Mouse (Mus musculus): ENCODE results near the gene Rock2. TPM values are rescaled to one million over a fixed set of nuclear protein-coding genes. Genes with fewer than 3 reads are reported as not detected.
"Not testable (repeated sequence)": the region's sequence is repeated elsewhere in the genome, so short reads cannot be mapped to it uniquely, and the experiment has no call there.

Rock2 gene
- total RNA-seq, 2 experiments from 2014 or later, result 91.6 to 95.2 TPM

GRCm38 (mm10) chr12:16985778-16986177, 91.1 kb downstream of the Rock2 start:
- intact Hi-C loops (cut with DNase I), result no loop called here

DNA sequence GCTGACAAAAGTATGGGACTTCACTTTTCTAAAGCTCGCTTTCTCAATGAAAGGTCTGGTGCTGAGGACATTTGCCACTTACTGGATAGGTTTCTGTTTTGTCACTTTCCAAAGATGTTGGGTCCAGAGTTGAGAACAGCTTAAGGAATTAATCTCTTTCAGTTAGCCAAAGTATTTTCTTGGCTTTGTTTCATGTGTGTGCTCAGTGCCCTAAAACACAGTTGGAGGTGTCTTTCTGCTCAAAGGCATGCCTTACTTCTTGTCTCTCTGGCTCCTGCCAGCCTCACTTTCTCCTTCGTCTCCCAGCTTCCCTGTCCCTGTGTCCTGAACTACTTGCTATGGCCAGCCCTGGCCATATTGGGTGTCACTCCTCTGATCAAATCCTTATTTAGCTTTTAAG, 96.7 kb downstream of the Rock2 start:
- intact Hi-C loops (cut with DNase I), result no loop called here

More at GRCm38 (mm10) chr12:16985778-16986177, 91.1 kb downstream of the Rock2 start:
- no peak for DNase-seq (ENCODE audit: low spot score in 2 of 2)

GRCm38 (mm10) chr12:16992355-16992754, 97.7 kb downstream of the Rock2 start:
- intact Hi-C loops (cut with DNase I), result no loop called here

More for the DNA sequence above, 96.7 kb downstream of the Rock2 start:
- no peak for DNase-seq (ENCODE audit: low spot score in 2 of 2)

GRCm38 (mm10) chr12:16994291-16994690, 99.6 kb downstream of the Rock2 start:
- intact Hi-C loops (cut with DNase I), result no loop called here
- no peak for DNase-seq (ENCODE audit: low spot score in 2 of 2)

More at GRCm38 (mm10) chr12:16992355-16992754, 97.7 kb downstream of the Rock2 start:
- no peak for DNase-seq (ENCODE audit: low spot score in 2 of 2)

GRCm38 (mm10) chr12:16996281-16996680, 101.6 kb downstream of the Rock2 start:
- no peak for DNase-seq (ENCODE audit: low spot score in 2 of 2)

DNA sequence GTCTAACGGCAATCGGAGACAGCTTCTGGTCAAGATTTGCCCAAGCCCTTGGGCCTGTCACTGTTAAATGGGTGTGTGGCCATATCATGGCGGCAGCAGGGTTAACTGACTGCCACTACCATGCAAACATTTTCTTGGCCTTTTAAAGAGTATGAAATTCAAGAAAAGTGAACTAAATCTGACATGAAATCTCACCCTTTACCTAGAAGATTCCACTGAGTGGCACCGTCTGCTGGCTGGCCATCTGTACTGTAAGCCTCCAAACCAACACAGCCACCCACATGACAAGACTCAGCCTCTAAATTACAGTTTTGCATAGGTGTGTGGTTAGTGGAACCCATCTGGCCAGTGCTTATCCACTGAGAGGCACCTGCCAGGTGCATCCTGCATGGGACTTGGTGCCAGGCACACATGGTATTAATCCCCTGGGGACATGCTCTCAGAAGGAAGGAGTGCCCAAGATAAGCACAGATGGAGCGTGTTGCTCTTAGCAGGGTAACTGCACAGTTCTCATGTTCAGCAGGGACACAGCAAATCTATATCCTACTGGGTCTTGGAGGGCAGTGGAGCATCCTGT, 102.3 kb downstream of the Rock2 start:
- intact Hi-C loops (cut with DNase I), result no loop called here
- no peak for DNase-seq (ENCODE audit: low spot score in 2 of 2)

More at GRCm38 (mm10) chr12:16996281-16996680, 101.6 kb downstream of the Rock2 start:
- intact Hi-C loops (cut with DNase I), result no loop called here

DNA sequence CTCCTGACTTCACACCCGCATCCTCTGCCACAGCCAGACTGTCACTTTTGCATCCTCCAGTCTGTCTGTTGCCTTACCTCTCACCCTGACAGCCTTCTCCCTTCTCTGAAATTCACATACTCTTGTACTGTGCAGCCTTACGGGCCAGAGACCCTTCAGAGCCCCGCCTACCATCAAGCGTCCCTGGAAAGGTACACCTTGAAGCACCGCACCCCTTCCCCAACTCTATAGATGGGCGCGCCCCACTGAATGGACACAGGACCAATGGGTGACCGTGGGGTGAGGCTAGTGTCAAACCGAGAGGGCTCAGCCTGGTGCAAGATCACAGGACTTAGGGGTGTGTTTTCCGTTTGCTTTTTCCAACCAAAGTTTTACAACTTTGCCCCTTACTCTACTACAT, 104.5 kb downstream of the Rock2 start:
- DNase-seq (ENCODE audit: low spot score in 2 of 2), result no peak
- intact Hi-C loops (cut with DNase I), result no loop called here

GRCm38 (mm10) chr12:16999739-17000497, 105.2 kb downstream of the Rock2 start, which contains the start of gene Pqlc3:
Pqlc3 (minus strand) TSS chr12:17000408.
- intact Hi-C loops (cut with DNase I), result no loop called here
- peak; percentile 40 to 66 for DNase-seq (ENCODE audit: low spot score in 2 of 2)

DNA sequence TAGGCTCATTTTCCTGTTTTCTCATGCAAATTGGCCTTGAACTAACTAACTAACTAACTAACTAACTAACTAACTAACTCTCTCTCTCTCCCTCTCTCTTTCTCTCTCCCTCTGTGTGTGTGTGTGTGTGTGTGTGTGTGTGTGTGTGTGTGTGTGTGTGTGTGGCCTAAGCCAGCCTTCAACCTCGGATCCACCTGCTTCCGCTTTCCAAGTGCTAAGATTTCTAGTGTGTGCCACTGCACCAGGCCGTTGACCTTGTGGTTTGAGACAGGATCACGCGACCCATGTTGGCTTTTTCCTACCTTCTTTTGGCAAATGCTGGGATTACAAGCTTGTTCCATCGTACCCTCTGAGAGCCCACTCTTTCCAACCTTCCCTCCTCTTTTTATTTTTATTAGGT, 105.9 kb downstream of the Rock2 start:
- no peak for DNase-seq (ENCODE audit: low spot score in 2 of 2)
- intact Hi-C loops (cut with DNase I), result no loop called here

GRCm38 (mm10) chr12:17001211-17001610, 106.5 kb downstream of the Rock2 start:
- intact Hi-C loops (cut with DNase I), result no loop called here

GRCm38 (mm10) chr12:17009466-17009865, 114.8 kb downstream of the Rock2 start:
- intact Hi-C loops (cut with DNase I), result no loop called here
- DNase-seq (ENCODE audit: low spot score in 2 of 2), result no peak

More at GRCm38 (mm10) chr12:17001211-17001610, 106.5 kb downstream of the Rock2 start:
- no peak for DNase-seq (ENCODE audit: low spot score in 2 of 2)

DNA sequence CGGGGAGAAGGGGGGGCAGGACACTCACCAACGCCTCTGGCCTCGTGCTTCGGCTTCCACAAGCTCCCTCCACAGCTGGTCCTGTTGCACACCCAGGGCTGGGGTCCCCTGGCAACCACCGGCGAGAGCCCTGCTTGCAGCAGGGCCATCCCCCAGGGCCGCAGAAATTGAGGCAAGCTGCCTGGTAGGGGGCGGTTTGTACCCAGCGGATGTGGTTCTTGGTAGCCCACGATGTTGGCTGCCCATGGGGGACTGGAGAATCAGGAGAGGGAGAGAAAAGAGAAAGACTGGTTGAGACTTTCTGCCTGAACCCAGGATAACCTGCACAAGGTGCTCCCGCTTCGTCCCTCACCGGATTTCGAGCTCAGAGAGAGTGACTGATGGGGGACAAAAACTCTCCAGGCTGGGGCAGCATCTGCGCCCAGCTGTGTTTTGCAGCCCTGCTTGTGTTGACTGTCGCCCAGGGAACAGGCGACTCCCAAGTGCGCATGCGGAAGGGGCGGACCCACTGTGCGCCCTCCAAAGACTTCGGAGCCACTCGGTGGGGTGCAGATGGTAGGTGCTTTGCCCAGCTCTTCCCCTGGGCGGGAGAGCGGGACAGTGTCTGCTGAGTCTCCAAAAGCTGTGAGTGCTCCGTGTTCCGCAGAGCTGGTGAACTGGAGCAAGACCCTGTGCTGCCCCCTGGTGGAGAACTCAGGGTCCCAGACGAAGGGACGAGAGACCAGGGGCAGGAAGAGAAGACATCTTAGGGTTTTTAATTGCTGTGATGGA, 116.6 kb downstream of the Rock2 start, which contains the start of gene 2410004P03Rik:
Gene 2410004P03Rik, minus strand, starts transcription at position 628 of the 771 bp plus-strand sequence.
- DNase-seq (ENCODE audit: low spot score in 2 of 2), result peak; percentile 72 to 73
- intact Hi-C loops (cut with DNase I), result loop anchor here (5.0 kb wide), 1 partner anchor 204 kb away; no protein-coding TSS in a partner anchor

- no peak for DNase-seq (ENCODE audit: low spot score in 2 of 2)
- intact Hi-C loops (cut with DNase I), result loop anchor here (5.0 kb wide), 1 partner anchor 205 kb away; no protein-coding TSS in a partner anchor
Observed at GRCm38 (mm10) chr12:17012067-17012899, 117.6 kb downstream of the Rock2 start.

GRCm38 (mm10) chr12:17015711-17016110, 121.0 kb downstream of the Rock2 start:
- no peak for DNase-seq (ENCODE audit: low spot score in 2 of 2)
- intact Hi-C loops (cut with DNase I), result loop anchor here (5.0 kb wide), 1 partner anchor 237 kb away; no protein-coding TSS in a partner anchor

DNA sequence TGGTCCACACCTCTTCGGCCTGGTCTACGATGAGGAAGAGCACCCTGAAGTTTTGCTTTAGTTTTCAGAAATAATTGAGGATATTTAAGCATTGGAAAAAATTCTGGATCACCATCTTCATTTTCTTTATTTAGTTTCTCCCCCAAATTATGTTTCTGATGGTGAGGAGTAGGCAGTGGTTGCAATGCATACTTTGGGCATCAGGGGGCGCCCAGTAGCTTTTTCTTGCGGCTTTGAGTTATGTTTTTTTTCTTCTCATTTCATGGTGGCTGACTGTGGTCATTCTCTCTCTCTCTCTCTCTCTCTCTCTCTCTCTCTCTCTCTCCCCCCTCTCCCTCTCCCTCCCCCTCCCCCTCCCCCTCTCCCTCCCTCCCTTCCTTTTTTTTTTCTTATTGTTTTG, 123.8 kb downstream of the Rock2 start:
- peak; percentile 75 to 84 for DNase-seq (ENCODE audit: low spot score in 2 of 2)
- intact Hi-C loops (cut with DNase I), result loop anchor here (5.0 kb wide), 1 partner anchor 234 kb away; no protein-coding TSS in a partner anchor

- intact Hi-C loops (cut with DNase I); DNase-seq (ENCODE audit: low spot score in 2 of 2): not testable (repeated sequence)
Observed at GRCm38 (mm10) chr12:17021125-17021524, 126.4 kb downstream of the Rock2 start.

GRCm38 (mm10) chr12:17022145-17022544, 127.5 kb downstream of the Rock2 start:
- DNase-seq (ENCODE audit: low spot score in 2 of 2), result no peak
- intact Hi-C loops (cut with DNase I), result no loop called here

DNA sequence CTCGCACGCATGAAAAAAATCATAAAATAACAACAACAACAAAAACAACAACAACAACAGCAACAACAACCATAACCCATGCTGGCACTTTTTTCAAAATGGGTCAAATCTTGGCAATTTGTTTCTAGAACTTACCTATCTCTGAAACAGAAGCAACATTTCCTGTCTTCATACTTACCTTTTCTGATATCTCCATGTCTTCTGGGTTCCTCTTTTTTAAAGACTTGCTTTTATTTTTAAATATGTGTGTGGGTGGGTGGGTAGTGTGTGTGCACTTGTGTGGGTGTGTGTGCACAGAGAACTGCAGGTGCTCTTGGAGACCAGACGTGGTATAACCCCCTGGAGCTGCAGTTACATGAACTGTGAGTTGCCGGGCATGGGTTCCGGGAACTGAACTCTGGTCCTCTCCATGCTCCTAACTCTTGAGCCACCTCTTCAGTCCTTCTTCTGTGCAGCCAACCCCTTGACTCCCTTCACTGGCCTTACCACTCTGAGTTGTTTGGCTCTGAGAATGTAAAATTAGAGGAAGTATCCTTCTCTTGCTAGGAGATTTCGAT, 129.9 kb downstream of the Rock2 start:
- intact Hi-C loops (cut with DNase I), result no loop called here
- no peak for DNase-seq (ENCODE audit: low spot score in 2 of 2)
